Mouse (Mus musculus) liver, embryonic 14.5 days (tissue): Measurements from ENCODE around the gene Plxna4. TPM values are rescaled to one million over a fixed set of nuclear protein-coding genes. Genes with fewer than 3 reads are reported as not detected.

Source experiments
- ATAC-seq: fragments of 200-750 bp; cut with Nextera tagmentation; 2 replicates; pipeline ENCODE4 v1.8.0; 2017; ENCODE audit warnings: moderate number of reproducible peaks, mild to moderate bottlenecking, moderate library complexity; ENCODE audit not compliant: insufficient read depth
- DNase-seq, 3 experiments: peaks; one replicate each; pipeline ENCODE4 v3.0.0-alpha.2; 2012 to 2013; ENCODE audit warnings: low read depth in 3 of 3, low spot score in 3 of 3
- H3K27ac ChIP-seq: fragments of 300-500 bp; sonication (generic); 2 replicates; pipeline ENCODE4 v1.5.1; 2014; ENCODE audit warnings: moderate library complexity, mild to moderate bottlenecking, control low read depth, inconsistent platforms
- H3K27me3 ChIP-seq: fragments of 300-500 bp; sonication (generic); 2 replicates; pipeline ENCODE4 v1.6.1; 2014; ENCODE audit warnings: mild to moderate bottlenecking, low read length, moderate library complexity; ENCODE audit not compliant: control insufficient read depth, insufficient read depth
- H3K36me3 ChIP-seq: fragments of 300-500 bp; sonication (generic); replicated peaks from 2 replicates; pipeline ENCODE4 v1.6.1; 2014; ENCODE audit warnings: low read depth; ENCODE audit not compliant: control insufficient read depth, insufficient read depth
- H3K4me1 ChIP-seq, 2 experiments: fragments of 200-500 bp in 1 of 2; fragments of 300-500 bp in 1 of 2; sonication (generic) in 1 of 2; replicated peaks; 2 replicates each; pipeline ENCODE4 v1.6.1; 2012 to 2014; ENCODE audit warnings: antibody characterized with exemption in 1 of 2, inconsistent platforms in 1 of 2, low read length in 1 of 2; ENCODE audit not compliant: control insufficient read depth in 2 of 2, insufficient read depth in 2 of 2
- H3K4me2 ChIP-seq: fragments of 300-500 bp; sonication (generic); 2 replicates; pipeline ENCODE4 v1.6.1; 2014; ENCODE audit warnings: low read depth, mild to moderate bottlenecking, control low read depth, moderate library complexity
- H3K4me3 ChIP-seq, 2 experiments: fragments of 200-500 bp in 1 of 2; fragments of 300-500 bp in 1 of 2; sonication (generic) in 1 of 2; 2 replicates each; pipeline ENCODE4 v1.5.1; 2012 to 2014; ENCODE audit warnings: low read depth in 2 of 2, low read length in 2 of 2, mild to moderate bottlenecking in 2 of 2, control low read depth in 1 of 2, inconsistent platforms in 1 of 2, moderate library complexity in 1 of 2; ENCODE audit not compliant: insufficient read depth in 1 of 2
- H3K9ac ChIP-seq: fragments of 300-500 bp; sonication (generic); replicated peaks from 2 replicates; pipeline ENCODE4 v1.6.1; 2014; ENCODE audit warnings: mild to moderate bottlenecking, control low read depth, moderate library complexity
- H3K9me3 ChIP-seq: fragments of 300-500 bp; sonication (generic); 2 replicates; pipeline ENCODE4 v1.6.1; 2016; ENCODE audit warnings: low read length, mixed read lengths; ENCODE audit not compliant: control insufficient read depth
- CTCF ChIP-seq: IDR thresholded peaks from 2 replicates; pipeline ENCODE4 v1.5.1; 2016; ENCODE audit warnings: antibody characterized with exemption, low read depth, control low read depth
- EP300 ChIP-seq: IDR thresholded peaks from 2 replicates; pipeline ENCODE4 v1.6.1; 2016; ENCODE audit warnings: antibody characterized with exemption, low read depth
- WGBS: fragments of 180-500 bp; shearing (Covaris S2); extraction: QIAGEN DNeasy Blood & Tissue Kit; methylation state at CpG from one replicate; pipeline ENCODE4 v1.1.7; 2014; ENCODE audit not compliant: insufficient replicate concordance; 5-methylcytosine and 5-hydroxymethylcytosine counted together
- polyA plus RNA-seq, 2 experiments: library from polyadenylated mRNA; depleted of rRNA in 1 of 2; stranded (reverse) in 1 of 2; unstranded in 1 of 2; fragments of >200 nt; fragmentation: Nextera tagmentation in 1 of 2; extraction: Ambion mirVana in 1 of 2; gene quantifications; 2 replicates each; pipeline versions ENCODE4 v1.2.1 to v1.2.3; 2012 to 2014

Gene Plxna4
- polyA plus RNA-seq, 2 experiments = 0.17 to 0.25 TPM

DNA sequence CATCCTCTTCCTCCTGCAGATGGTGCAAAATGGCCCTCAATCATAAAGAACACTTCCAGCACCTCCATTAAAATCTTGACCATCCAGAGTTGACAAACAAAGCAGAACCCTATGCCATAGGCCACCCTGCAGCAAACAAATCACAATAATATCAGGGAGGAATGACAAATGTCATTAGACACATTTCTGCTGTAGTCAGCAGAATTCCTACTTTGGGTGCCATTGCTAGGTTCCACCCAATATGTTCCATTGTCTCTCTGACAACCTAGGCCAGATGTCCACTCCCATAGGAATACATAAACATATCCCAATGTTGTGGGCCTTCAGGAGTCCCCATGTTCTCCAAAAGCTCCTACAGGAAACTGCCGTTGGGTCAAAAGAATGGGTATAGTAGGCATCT is 41.1 kb downstream of the Plxna4 start:
- ATAC-seq (no peak), DNase-seq (no peak)
- no peaks in the 10 kb centered on the region for H3K9me3 ChIP-seq
- no peaks in the 10 kb centered on the region for H3K36me3 ChIP-seq
- no peak overlapping the region for H3K9ac ChIP-seq
- TF ChIP-seq CTCF = no peak
- no peak for TF ChIP-seq EP300
- H3K4me1 ChIP-seq = no peaks in the 10 kb centered on the region
- 69% methylated on average over 1 of the region's 1 CpGs for WGBS
- H3K27ac ChIP-seq = no peak overlapping the region
- H3K27me3 ChIP-seq = no peaks in the 10 kb centered on the region
- no peak overlapping the region for H3K4me3 ChIP-seq
- no peak overlapping the region for H3K4me2 ChIP-seq

DNA sequence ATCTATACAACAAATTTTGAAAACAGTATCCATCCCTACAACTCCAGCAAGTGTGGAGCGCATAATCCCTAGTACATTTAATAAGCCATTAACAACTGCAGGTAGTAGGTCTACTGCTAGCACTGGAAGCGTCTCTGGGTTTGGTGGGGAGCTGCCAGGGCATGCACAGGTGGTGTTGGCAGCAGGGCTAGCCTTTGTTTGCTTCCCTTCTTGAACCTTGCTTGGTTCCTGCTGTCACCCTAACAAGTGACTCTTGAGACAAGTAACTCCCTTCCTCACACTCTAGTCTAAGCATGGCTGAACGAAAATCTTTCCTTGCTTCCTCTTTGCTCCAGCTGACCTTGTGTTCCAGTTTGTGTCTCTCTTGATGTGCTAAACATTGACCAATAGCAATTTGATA is 44.0 kb downstream of the Plxna4 start:
- TF ChIP-seq EP300 (no peak), CTCF (no peak)
- no peaks in the 10 kb centered on the region for H3K27me3 ChIP-seq
- H3K4me3 ChIP-seq = no peak overlapping the region
- H3K36me3 ChIP-seq = no peaks in the 10 kb centered on the region
- no peak overlapping the region for H3K4me2 ChIP-seq
- 61% methylated on average over 3 of the region's 3 CpGs for WGBS
- no peaks in the 10 kb centered on the region for H3K9me3 ChIP-seq
- DNase-seq (no peak), ATAC-seq (no peak)
- no peak overlapping the region for H3K27ac ChIP-seq
- no peak overlapping the region for H3K9ac ChIP-seq
- H3K4me1 ChIP-seq = no peaks in the 10 kb centered on the region

DNA sequence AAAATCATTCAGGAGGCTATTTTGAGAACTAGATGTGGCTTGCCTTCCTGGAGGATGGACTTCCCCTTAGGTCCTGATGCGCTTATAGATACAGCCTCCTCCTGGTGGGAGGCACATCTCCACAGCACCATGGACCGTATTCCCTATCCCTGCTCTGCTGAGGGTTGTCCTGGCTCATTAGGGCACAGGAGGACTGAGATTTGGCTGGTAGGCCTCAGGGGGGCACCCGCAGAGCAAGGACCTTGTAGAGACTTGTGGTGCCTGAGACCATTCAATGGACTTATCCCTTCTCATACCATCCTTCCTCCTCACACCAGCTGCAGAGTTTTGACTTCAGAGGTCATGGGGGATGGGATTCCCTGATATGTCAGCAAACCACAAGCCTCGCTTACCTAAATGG is 47.8 kb downstream of the Plxna4 start:
- Histone ChIP-seq H3K9ac (no peak overlapping the region), H3K36me3 (no peaks in the 10 kb centered on the region), H3K27ac (no peak overlapping the region), H3K4me1 (peaks cover 0 to under 1% of the 10 kb centered on the region in 2 experiments; a peak in 2 of 4 replicates), H3K4me3 (no peak overlapping the region), H3K9me3 (no peaks in the 10 kb centered on the region), H3K4me2 (no peak overlapping the region), H3K27me3 (no peaks in the 10 kb centered on the region; the same call in none of the 2 replicates)
- DNase-seq (no peak), ATAC-seq (no peak)
- 57% methylated on average over 4 of the region's 4 CpGs for WGBS
- TF ChIP-seq EP300 (no peak), CTCF (no peak)

- H3K9ac ChIP-seq = peak overlapping the region; percentile 63
These were observed 53.8 kb downstream of the Plxna4 start for GRCm38 (mm10) chr6:32533962-32534740.

DNA sequence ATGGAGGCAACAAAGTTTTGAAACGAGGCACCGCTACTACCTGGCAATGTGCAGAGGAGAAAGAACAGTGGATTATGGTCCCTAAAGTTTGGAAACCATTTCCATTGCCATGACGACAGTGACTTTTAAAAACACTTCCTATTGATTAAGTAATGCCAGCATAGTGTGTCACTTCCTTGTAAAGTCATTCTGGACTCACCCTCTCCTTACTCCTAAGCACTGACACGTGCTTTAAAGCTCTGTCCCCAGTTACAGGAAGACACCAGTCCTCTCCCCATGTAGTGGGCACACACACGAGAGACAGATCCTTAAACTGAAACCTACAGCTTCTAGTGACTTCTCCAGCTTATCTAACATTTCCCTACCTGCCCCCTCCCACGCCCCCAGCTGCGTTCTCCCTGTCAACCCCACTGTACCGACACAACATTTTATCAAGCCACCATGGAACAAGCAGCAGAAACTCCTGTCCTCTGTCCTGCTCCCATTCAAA is 59.9 kb downstream of the Plxna4 start:
- TF ChIP-seq CTCF (no peak), EP300 (no peak)
- 42% methylated on average over 8 of the region's 8 CpGs for WGBS
- DNase-seq (no peak), ATAC-seq (no peak)
- Histone ChIP-seq H3K36me3 (no peaks in the 10 kb centered on the region), H3K4me1 (peaks cover 3 to 10% of the 10 kb centered on the region in 2 experiments), H3K9ac (no peak overlapping the region), H3K27me3 (no peaks in the 10 kb centered on the region), H3K4me2 (no peak overlapping the region), H3K9me3 (no peaks in the 10 kb centered on the region), H3K27ac (no peak overlapping the region), H3K4me3 (no peak overlapping the region)

More at GRCm38 (mm10) chr6:32533962-32534740, 53.8 kb downstream of the Plxna4 start:
- Histone ChIP-seq H3K4me2 (peak overlapping the region; percentile 74), H3K27ac (peak overlapping the region; percentile 93), H3K4me3 (peak overlapping the region; percentile 12 to 32; a peak in 2 of 4 replicates), H3K4me1 (peaks cover 22 to 26% of the 10 kb centered on the region in 2 experiments), H3K9me3 (no peaks in the 10 kb centered on the region), H3K27me3 (no peaks in the 10 kb centered on the region; the same call in none of the 2 replicates), H3K36me3 (no peaks in the 10 kb centered on the region)
- ATAC-seq (peak; percentile 97), DNase-seq (peak; percentile 82 to 87 (median 85))
- 33% methylated on average over 3 of the region's 3 CpGs for WGBS
- TF ChIP-seq CTCF (no peak), EP300 (peak; percentile 96)
